Mouse (Mus musculus) lung, embryonic 15.5 days (tissue): ENCODE measurements around the gene Nfic. TPM values are rescaled to one million over a fixed set of nuclear protein-coding genes. Genes with fewer than 3 reads are reported as not detected.

Experiments
- ATAC-seq: fragments of 200-750 bp; cut with Nextera tagmentation; 2 replicates; pipeline ENCODE4 v1.8.0; 2017; ENCODE audit warnings: moderate number of reproducible peaks, borderline replicate concordance; ENCODE audit not compliant: low FRiP score, low TSS enrichment; ENCODE audit errors: extremely low read depth
- H3K27ac ChIP-seq: fragments of 300-500 bp; sonication (generic); 2 replicates; pipeline ENCODE4 v1.5.1; 2015; ENCODE audit warnings: moderate library complexity, mild to moderate bottlenecking, inconsistent platforms
- H3K27me3 ChIP-seq: fragments of 300-500 bp; sonication (generic); 2 replicates; pipeline ENCODE4 v1.6.1; 2015; ENCODE audit warnings: inconsistent platforms
- H3K36me3 ChIP-seq: fragments of 300-500 bp; sonication (generic); 2 replicates; pipeline ENCODE4 v1.6.1; 2015; ENCODE audit warnings: inconsistent platforms
- H3K4me1 ChIP-seq: fragments of 300-500 bp; sonication (generic); 2 replicates; pipeline ENCODE4 v1.6.1; 2015; ENCODE audit warnings: inconsistent platforms
- H3K4me2 ChIP-seq: fragments of 300-500 bp; sonication (generic); 2 replicates; pipeline ENCODE4 v1.6.1; 2015; ENCODE audit warnings: inconsistent platforms, mild to moderate bottlenecking, moderate library complexity
- H3K4me3 ChIP-seq: fragments of 300-500 bp; sonication (generic); 2 replicates; pipeline ENCODE4 v1.5.1; 2015; ENCODE audit warnings: mild to moderate bottlenecking, inconsistent platforms
- H3K9ac ChIP-seq: fragments of 300-500 bp; sonication (generic); 2 replicates; pipeline ENCODE4 v1.6.1; 2015; ENCODE audit warnings: inconsistent platforms
- H3K9me3 ChIP-seq: fragments of 300-500 bp; sonication (generic); 2 replicates; pipeline ENCODE4 v1.6.1; 2016; ENCODE audit warnings: inconsistent platforms
- WGBS: fragments of 180-500 bp; shearing (Covaris S2); methylation state at CpG from one replicate; pipeline ENCODE4 v1.1.7; 2015; 5-methylcytosine and 5-hydroxymethylcytosine counted together
- polyA plus RNA-seq: library from polyadenylated mRNA; unstranded; fragments of >200 nt; fragmentation: Nextera tagmentation; extraction: Ambion mirVana; gene quantifications from 2 replicates; pipeline ENCODE4 v1.2.1, GENCODE M21; 2015

Gene Nfic
- polyA plus RNA-seq, 1 experiment from 2014 or later: 86.0 TPM

- H3K4me3 ChIP-seq: no peak overlapping the region
- peaks cover 99% of the 10 kb centered on the region for H3K4me1 ChIP-seq
- H3K9me3 ChIP-seq: no peaks in the 10 kb centered on the region
- no peak for ATAC-seq
- WGBS: 63% methylated on average over 16 of the region's 16 CpGs
- 0 out of 2 replicates have a peak, but pooled peaks cover 7% of the 10 kb centered on the region for H3K36me3 ChIP-seq
- H3K9ac ChIP-seq: no peak overlapping the region
- H3K27me3 ChIP-seq: no peaks in the 10 kb centered on the region
- peak overlapping the region; percentile 46 for H3K4me2 ChIP-seq
- H3K27ac ChIP-seq: peak overlapping the region; percentile 98
Measured at GRCm38 (mm10) chr10:81412586-81413309, 42.7 kb downstream of the Nfic start.

- H3K36me3 ChIP-seq: peaks cover 14% of the 10 kb centered on the region
- 0 out of 2 replicates have a peak overlapping the region, but pooled peaks have one; percentile 2 for H3K4me3 ChIP-seq
- H3K9ac ChIP-seq: 0 out of 2 replicates have a peak overlapping the region, but pooled peaks have one; percentile 4
- H3K4me1 ChIP-seq: peaks cover 99% of the 10 kb centered on the region
- H3K4me2 ChIP-seq: peak overlapping the region; percentile 46
- no peaks in the 10 kb centered on the region for H3K9me3 ChIP-seq
- WGBS: 28% methylated on average over 18 of the region's 18 CpGs
- ATAC-seq: peak; percentile 15; the same call in 1 of the 2 replicates
- H3K27ac ChIP-seq: peak overlapping the region; percentile 98
- no peaks in the 10 kb centered on the region for H3K27me3 ChIP-seq
Measured at GRCm38 (mm10) chr10:81411471-81412400, 43.7 kb downstream of the Nfic start.

- Histone ChIP-seq H3K27me3 (no peaks in the 10 kb centered on the region), H3K9me3 (no peaks in the 10 kb centered on the region), H3K36me3 (peaks cover 20% of the 10 kb centered on the region), H3K4me1 (peaks cover 93% of the 10 kb centered on the region), H3K4me3 (peak overlapping the region; percentile 24; the same call in 1 of the 2 replicates), H3K27ac (peak overlapping the region; percentile 98), H3K4me2 (peak overlapping the region; percentile 46), H3K9ac (0 out of 2 replicates have a peak overlapping the region, but pooled peaks have one; percentile 1)
- 55% methylated on average over 9 of the region's 9 CpGs for WGBS
- ATAC-seq: no peak
Measured at GRCm38 (mm10) chr10:81410981-81411380, 44.5 kb downstream of the Nfic start.

- Histone ChIP-seq H3K9me3 (no peaks in the 10 kb centered on the region), H3K27ac (peak overlapping the region; percentile 98), H3K36me3 (peaks cover 26% of the 10 kb centered on the region), H3K9ac (0 out of 2 replicates have a peak overlapping the region, but pooled peaks have one; percentile 1), H3K27me3 (no peaks in the 10 kb centered on the region), H3K4me2 (peak overlapping the region; percentile 46), H3K4me3 (peak overlapping the region; percentile 24), H3K4me1 (peaks cover 87% of the 10 kb centered on the region)
- 53% methylated on average over 4 of the region's 4 CpGs for WGBS
- no peak for ATAC-seq
Measured at GRCm38 (mm10) chr10:81410350-81410749, 45.1 kb downstream of the Nfic start.

GRCm38 (mm10) chr10:81409330-81409729 is 46.1 kb downstream of the Nfic start:
- Histone ChIP-seq H3K4me2 (peak overlapping the region; percentile 46), H3K9me3 (no peaks in the 10 kb centered on the region), H3K4me3 (peak overlapping the region; percentile 24), H3K9ac (0 out of 2 replicates have a peak overlapping the region, but pooled peaks have one; percentile 19), H3K27me3 (no peaks in the 10 kb centered on the region), H3K4me1 (peaks cover 83% of the 10 kb centered on the region), H3K27ac (peak overlapping the region; percentile 98), H3K36me3 (peaks cover 32% of the 10 kb centered on the region)
- ATAC-seq: no peak
- WGBS: 37% methylated on average over 8 of the region's 8 CpGs

- 29% methylated on average over 9 of the region's 9 CpGs for WGBS
Measured at GRCm38 (mm10) chr10:81408871-81409291, 46.6 kb downstream of the Nfic start.

GRCm38 (mm10) chr10:81408424-81408729 is 47.1 kb downstream of the Nfic start:
- Histone ChIP-seq H3K27me3 (no peaks in the 10 kb centered on the region), H3K9ac (no peak overlapping the region), H3K4me2 (no peak overlapping the region), H3K4me1 (peaks cover 76% of the 10 kb centered on the region), H3K27ac (peak overlapping the region; percentile 98), H3K4me3 (no peak overlapping the region), H3K36me3 (peaks cover 36% of the 10 kb centered on the region), H3K9me3 (no peaks in the 10 kb centered on the region)
- whole genome bisulfite sequencing: 58% methylated on average over 13 of the region's 13 CpGs
- no peak for ATAC-seq

More at GRCm38 (mm10) chr10:81408871-81409291, 46.6 kb downstream of the Nfic start:
- no peaks in the 10 kb centered on the region for H3K9me3 ChIP-seq
- H3K36me3 ChIP-seq: peaks cover 35% of the 10 kb centered on the region
- ATAC-seq: peak; percentile 49
- H3K27ac ChIP-seq: peak overlapping the region; percentile 98
- H3K27me3 ChIP-seq: no peaks in the 10 kb centered on the region
- no peak overlapping the region for H3K9ac ChIP-seq
- H3K4me1 ChIP-seq: peaks cover 78% of the 10 kb centered on the region
- peak overlapping the region; percentile 46; the same call in 1 of the 2 replicates for H3K4me2 ChIP-seq
- H3K4me3 ChIP-seq: no peak overlapping the region

GRCm38 (mm10) chr10:81407539-81408423 is 47.7 kb downstream of the Nfic start:
- Histone ChIP-seq H3K9ac (no peak overlapping the region; the same call in 1 of the 2 replicates), H3K27me3 (no peaks in the 10 kb centered on the region), H3K4me1 (peaks cover 76% of the 10 kb centered on the region), H3K36me3 (peaks cover 36% of the 10 kb centered on the region), H3K9me3 (no peaks in the 10 kb centered on the region), H3K27ac (peak overlapping the region; percentile 98), H3K4me3 (peak overlapping the region; percentile 31), H3K4me2 (peak overlapping the region; percentile 43)
- no peak for ATAC-seq
- WGBS: 26% methylated on average over 31 of the region's 31 CpGs

GRCm38 (mm10) chr10:81406504-81407440 is 48.7 kb downstream of the Nfic start:
- H3K4me3 ChIP-seq: peak overlapping the region; percentile 31
- H3K4me1 ChIP-seq: peaks cover 76% of the 10 kb centered on the region
- H3K9ac ChIP-seq: peak overlapping the region; percentile 25; the same call in 1 of the 2 replicates
- peaks cover 36% of the 10 kb centered on the region for H3K36me3 ChIP-seq
- ATAC-seq: no peak
- WGBS: 44% methylated on average over 24 of the region's 24 CpGs
- H3K27ac ChIP-seq: peak overlapping the region; percentile 37; the same call in 1 of the 2 replicates
- peak overlapping the region; percentile 43 for H3K4me2 ChIP-seq
- H3K9me3 ChIP-seq: no peaks in the 10 kb centered on the region
- no peaks in the 10 kb centered on the region for H3K27me3 ChIP-seq

- ATAC-seq: no peak
- Histone ChIP-seq H3K4me2 (no peak overlapping the region), H3K9me3 (no peaks in the 10 kb centered on the region), H3K27me3 (no peaks in the 10 kb centered on the region), H3K27ac (0 out of 2 replicates have a peak overlapping the region, but pooled peaks have one; percentile 25), H3K4me3 (no peak overlapping the region), H3K9ac (no peak overlapping the region), H3K36me3 (peaks cover 37% of the 10 kb centered on the region), H3K4me1 (peaks cover 75% of the 10 kb centered on the region)
- WGBS: 50% methylated on average over 13 of the region's 13 CpGs
Measured at GRCm38 (mm10) chr10:81405588-81406201, 49.7 kb downstream of the Nfic start.
